Comparison of ENCODE assay signal across 29 mouse cellular contexts in the genomic region with DNA sequence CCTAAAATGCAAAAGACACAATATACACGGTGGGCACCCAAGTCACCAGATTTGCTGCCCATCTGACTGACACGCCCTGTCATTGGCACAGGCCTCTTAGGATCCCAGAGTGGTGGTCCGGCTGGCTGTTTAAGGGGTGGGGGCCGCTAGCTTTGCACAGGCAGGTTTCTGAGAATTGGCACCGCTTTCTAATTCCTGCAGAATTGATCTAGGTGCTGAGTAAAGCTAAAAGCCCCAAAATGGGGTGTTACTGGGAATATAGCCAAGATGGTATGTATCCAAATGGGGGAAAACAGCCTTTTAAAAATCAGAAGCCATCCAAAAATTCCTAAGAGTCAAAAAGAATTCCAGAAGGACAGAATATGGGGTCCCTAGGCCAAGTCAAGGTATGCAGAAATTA. TPM values are rescaled to one million over a fixed set of nuclear protein-coding genes. Genes with fewer than 3 reads are reported as not detected.
A peak's percentile ranks its signal among the peaks of the same experiment; 100 is the strongest.
DNase-seq lines count a peak whose midpoint lies in the region; ATAC-seq lines count a peak whose summit lies in the region.
"Had no signal": no experiment of that assay in that cellular context is flagged by ENCODE, and none has a peak within 500 bp of the region (broad histone marks: within the 10 kb centered on the region; RNA-seq: fewer than 3 reads in every experiment).

No protein-coding gene starts in this region.

- H3K27ac ChIP-seq in midbrain, embryonic 11.5 days (ENCODE audit: low read depth, low read length) = no peak overlapping the region
- H3K27ac ChIP-seq in midbrain, embryonic 15.5 days = no peak overlapping the region
- H3K27ac ChIP-seq in embryonic facial prominence, embryonic 12.5 days = 0 out of 2 replicates have a peak overlapping the region, but pooled peaks have one; percentile 23
- H3K27ac ChIP-seq in forebrain, embryonic 14.5 days (ENCODE audit: low read depth, low read length) = peak overlapping the region; percentile 45; the same call in 1 of the 2 replicates
- H3K27ac ChIP-seq in midbrain, embryonic 16.5 days (ENCODE audit: low read length) = no peak overlapping the region
- H3K27ac ChIP-seq: hindbrain, embryonic 10.5 days; hindbrain, postnatal 0 days; intestine, embryonic 15.5 days; limb, embryonic 13.5 days; liver, embryonic 12.5 days; neural tube, embryonic 12.5 days had no signal

- no peak overlapping the region for H3K4me2 ChIP-seq in midbrain, embryonic 11.5 days
- H3K4me2 ChIP-seq in midbrain, embryonic 15.5 days = no peak overlapping the region
- no peak overlapping the region for H3K4me2 ChIP-seq in embryonic facial prominence, embryonic 12.5 days (replicated peaks)
- H3K4me2 ChIP-seq in forebrain, embryonic 14.5 days (ENCODE audit: low read length) = peak overlapping the region; percentile 65
- 0 out of 2 replicates have a peak overlapping the region, but pooled peaks have one; percentile 19 for H3K4me2 ChIP-seq in midbrain, embryonic 16.5 days (ENCODE audit: low read length)
- H3K4me2 ChIP-seq: intestine, embryonic 15.5 days; limb, embryonic 13.5 days; liver, embryonic 12.5 days; neural tube, embryonic 12.5 days had no signal

- DNase-seq in midbrain, embryonic 11.5 days (ENCODE audit: low spot score, missing footprints) = peak; percentile 91
- DNase-seq in forebrain, embryonic 14.5 days (ENCODE audit: low spot score) = no peak
- DNase-seq in kidney, postnatal 10 days = no peak
- no peak for DNase-seq in urinary bladder, postnatal 36 days (ENCODE audit: low spot score in 2 of 2)
- DNase-seq in liver = no peak
- DNase-seq: adrenal gland, postnatal 10 days; cerebellum, adult 11 months; heart, postnatal 14 days; kidney, adult 2 months; liver, postnatal 0 days; lung, postnatal 4 days; thymus, postnatal 14 days had no signal

- peaks cover 99% of the 10 kb centered on the region for H3K27me3 ChIP-seq in midbrain, embryonic 11.5 days (ENCODE audit: control insufficient read depth, insufficient read depth, low read length)
- H3K27me3 ChIP-seq in midbrain, embryonic 15.5 days (replicated peaks) = peaks cover 88% of the 10 kb centered on the region
- H3K27me3 ChIP-seq in embryonic facial prominence, embryonic 12.5 days = peaks cover 89% of the 10 kb centered on the region
- peaks cover 49% of the 10 kb centered on the region for H3K27me3 ChIP-seq in forebrain, embryonic 14.5 days (replicated peaks; ENCODE audit: control insufficient read depth, insufficient read depth, low read length)
- H3K27me3 ChIP-seq in midbrain, embryonic 16.5 days (ENCODE audit: control insufficient read depth, insufficient read depth, low read depth, low read length) = peaks cover 41% of the 10 kb centered on the region

- 10% methylated on average over 5 of the region's 5 CpGs for WGBS in midbrain, embryonic 11.5 days
- 17% methylated on average over 5 of the region's 5 CpGs for WGBS in midbrain, embryonic 15.5 days
- 8% methylated on average over 5 of the region's 5 CpGs for WGBS in embryonic facial prominence, embryonic 12.5 days
- 20% methylated on average over 5 of the region's 5 CpGs for WGBS in forebrain, embryonic 14.5 days
- WGBS in midbrain, embryonic 16.5 days = 13% methylated on average over 5 of the region's 5 CpGs

- no peaks in the 10 kb centered on the region for H3K9me3 ChIP-seq in midbrain, embryonic 11.5 days (ENCODE audit: control insufficient read depth, low read length)
- H3K9me3 ChIP-seq in midbrain, embryonic 15.5 days = no peaks in the 10 kb centered on the region
- no peaks in the 10 kb centered on the region for H3K9me3 ChIP-seq in embryonic facial prominence, embryonic 12.5 days
- H3K9me3 ChIP-seq in forebrain, embryonic 14.5 days (replicated peaks; ENCODE audit: control insufficient read depth, low read length) = no peaks in the 10 kb centered on the region
- no peaks in the 10 kb centered on the region for H3K9me3 ChIP-seq in midbrain, embryonic 16.5 days (replicated peaks; ENCODE audit: control insufficient read depth, low read length, poor library complexity, severe bottlenecking)
- H3K9me3 ChIP-seq: hindbrain, embryonic 10.5 days; intestine, embryonic 15.5 days; limb, embryonic 13.5 days; liver, embryonic 12.5 days; neural tube, embryonic 12.5 days had no signal

- H3K36me3 ChIP-seq in midbrain, embryonic 11.5 days (ENCODE audit: control insufficient read depth, insufficient read depth, low read length) = no peaks in the 10 kb centered on the region
- no peaks in the 10 kb centered on the region for H3K36me3 ChIP-seq in midbrain, embryonic 15.5 days (replicated peaks)
- H3K36me3 ChIP-seq in embryonic facial prominence, embryonic 12.5 days = no peaks in the 10 kb centered on the region
- no peaks in the 10 kb centered on the region for H3K36me3 ChIP-seq in forebrain, embryonic 14.5 days (ENCODE audit: control insufficient read depth, insufficient read depth, low read length)
- H3K36me3 ChIP-seq in midbrain, embryonic 16.5 days (ENCODE audit: control insufficient read depth, insufficient read depth, low read length) = no peaks in the 10 kb centered on the region
- H3K36me3 ChIP-seq: hindbrain, embryonic 10.5 days; intestine, embryonic 15.5 days; limb, embryonic 13.5 days; liver, embryonic 12.5 days; neural tube, embryonic 12.5 days had no signal

- H3K4me3 ChIP-seq in midbrain, embryonic 11.5 days (ENCODE audit: low read depth, low read length) = no peak overlapping the region
- no peak overlapping the region; the same call in 1 of the 2 replicates for H3K4me3 ChIP-seq in midbrain, embryonic 15.5 days
- 0 out of 2 replicates have a peak overlapping the region, but pooled peaks have one; percentile 5 for H3K4me3 ChIP-seq in embryonic facial prominence, embryonic 12.5 days
- H3K4me3 ChIP-seq in forebrain, embryonic 14.5 days (ENCODE audit: low read depth, low read length) = peak overlapping the region; percentile 37
- H3K4me3 ChIP-seq in midbrain, embryonic 16.5 days (ENCODE audit: low read depth, low read length) = 0 out of 2 replicates have a peak overlapping the region, but pooled peaks have one; percentile 2
- H3K4me3 ChIP-seq: intestine, embryonic 15.5 days; limb, embryonic 13.5 days; liver, embryonic 12.5 days; neural tube, embryonic 12.5 days had no signal

- no peak overlapping the region for H3K9ac ChIP-seq in midbrain, embryonic 11.5 days (ENCODE audit: low read length)
- no peak overlapping the region for H3K9ac ChIP-seq in midbrain, embryonic 15.5 days
- no peak overlapping the region for H3K9ac ChIP-seq in embryonic facial prominence, embryonic 12.5 days
- peak overlapping the region; percentile 83 for H3K9ac ChIP-seq in forebrain, embryonic 14.5 days (ENCODE audit: low read length)
- no peak overlapping the region for H3K9ac ChIP-seq in midbrain, embryonic 16.5 days (ENCODE audit: low read depth, low read length)
- H3K9ac ChIP-seq: intestine, embryonic 15.5 days; limb, embryonic 13.5 days; liver, embryonic 12.5 days; liver, postnatal 0 days; neural tube, embryonic 12.5 days had no signal

- ATAC-seq in midbrain, embryonic 11.5 days (ENCODE audit: low FRiP score) = no peak
- no peak for ATAC-seq in midbrain, embryonic 15.5 days (replicated peaks)
- no peak for ATAC-seq in embryonic facial prominence, embryonic 12.5 days (ENCODE audit: insufficient number of reproducible peaks, insufficient read depth, low FRiP score, low TSS enrichment)
- no peak for ATAC-seq in forebrain, embryonic 14.5 days
- ATAC-seq in midbrain, embryonic 16.5 days = no peak
- ATAC-seq: hindbrain, postnatal 0 days; intestine, embryonic 15.5 days; liver, embryonic 12.5 days; liver, postnatal 0 days; Patski had no signal

- peaks cover 22% of the 10 kb centered on the region for H3K4me1 ChIP-seq in midbrain, embryonic 11.5 days (ENCODE audit: control insufficient read depth, insufficient read depth, low read length)
- H3K4me1 ChIP-seq in midbrain, embryonic 15.5 days = peaks cover 24% of the 10 kb centered on the region
- H3K4me1 ChIP-seq in embryonic facial prominence, embryonic 12.5 days = peaks cover 22% of the 10 kb centered on the region
- peaks cover 14% of the 10 kb centered on the region; the same call in 1 of the 2 replicates for H3K4me1 ChIP-seq in forebrain, embryonic 14.5 days (ENCODE audit: control insufficient read depth, insufficient read depth, low read length)
- peaks cover 14% of the 10 kb centered on the region for H3K4me1 ChIP-seq in midbrain, embryonic 16.5 days (ENCODE audit: control insufficient read depth, insufficient read depth, low read length)

RNA-seq across cellular contexts. Expression of a gene that starts 2.0 kb away (rescaled TPM):
- polyA plus RNA-seq in midbrain, embryonic 11.5 days (2014; fragmentation: Nextera tagmentation; extraction: Ambion mirVana) = 0.18 and 0.65 TPM in 2 replicates
- polyA plus RNA-seq in midbrain, embryonic 15.5 days (2015; fragmentation: Nextera tagmentation; extraction: Ambion mirVana) = 0.92 and 1.0 TPM in 2 replicates
- polyA plus RNA-seq in embryonic facial prominence, embryonic 12.5 days (2016; fragmentation: Nextera tagmentation; extraction: Ambion mirVana) = 1.1 TPM in 2 replicates
- 1.3 and 1.7 TPM in 2 replicates for polyA plus RNA-seq in forebrain, embryonic 14.5 days (2014; fragmentation: Nextera tagmentation; extraction: Ambion mirVana)
- 0.36 and 0.41 TPM in 2 replicates for polyA plus RNA-seq in midbrain, embryonic 16.5 days (2015; fragmentation: Nextera tagmentation; extraction: Ambion mirVana)
- polyA plus RNA-seq: heart, embryonic 14.5 days; hindbrain, postnatal 0 days; intestine, embryonic 15.5 days; kidney, adult 2 months; kidney, embryonic 16.5 days; liver, embryonic 12.5 days; liver, postnatal 0 days; lung, embryonic 16.5 days; neural tube, embryonic 12.5 days; Patski; small intestine, adult 2 months; stomach, embryonic 14.5 days; urinary bladder, adult 2 months had no signal

RNA-seq across cellular contexts. Expression of a gene that starts 51.1 kb away (rescaled TPM):
- polyA plus RNA-seq in midbrain, embryonic 11.5 days (2014; fragmentation: Nextera tagmentation; extraction: Ambion mirVana) = not detected in 2 replicates
- not detected in 2 replicates for polyA plus RNA-seq in midbrain, embryonic 15.5 days (2015; fragmentation: Nextera tagmentation; extraction: Ambion mirVana)
- polyA plus RNA-seq in embryonic facial prominence, embryonic 12.5 days (2016; fragmentation: Nextera tagmentation; extraction: Ambion mirVana) = not detected in 2 replicates
- polyA plus RNA-seq in forebrain, embryonic 14.5 days (2014; fragmentation: Nextera tagmentation; extraction: Ambion mirVana) = not detected in 2 replicates
- 0.07 TPM in 1 of 2 replicates, not detected in the other for polyA plus RNA-seq in midbrain, embryonic 16.5 days (2015; fragmentation: Nextera tagmentation; extraction: Ambion mirVana)
- polyA plus RNA-seq: cortical plate, adult 2 months; heart, embryonic 14.5 days; hindbrain, embryonic 10.5 days; hindbrain, postnatal 0 days; intestine, embryonic 15.5 days; kidney, adult 2 months; kidney, embryonic 16.5 days; liver, embryonic 12.5 days; liver, postnatal 0 days; lung, embryonic 16.5 days; neural tube, embryonic 12.5 days; Patski; small intestine, adult 2 months; stomach, embryonic 14.5 days; urinary bladder, adult 2 months had no signal

Comparison
In these comparisons a context has a peak if more than half of its experiments do, and no peak if none do; other contexts are left out.
1. H3K4me2 ChIP-seq: peak in forebrain, embryonic 14.5 days (single experiment) and midbrain, embryonic 16.5 days (single experiment); none in midbrain, embryonic 11.5 days (single experiment), midbrain, embryonic 15.5 days (single experiment) and embryonic facial prominence, embryonic 12.5 days (single experiment).
2. H3K4me3 ChIP-seq: peak in embryonic facial prominence, embryonic 12.5 days (single experiment), forebrain, embryonic 14.5 days (single experiment) and midbrain, embryonic 16.5 days (single experiment); none in midbrain, embryonic 11.5 days (single experiment) and midbrain, embryonic 15.5 days (single experiment).
3. H3K27ac ChIP-seq: peak in embryonic facial prominence, embryonic 12.5 days (single experiment) and forebrain, embryonic 14.5 days (single experiment); none in midbrain, embryonic 11.5 days (single experiment), midbrain, embryonic 15.5 days (single experiment) and midbrain, embryonic 16.5 days (single experiment).